Mouse (Mus musculus) olfactory bulb, adult 2 months (tissue): ENCODE data around the gene Ppp2r3a. TPM values are rescaled to one million over a fixed set of nuclear protein-coding genes. Genes with fewer than 3 reads are reported as not detected.
A peak's percentile ranks its signal among the peaks of the same experiment; 100 is the strongest.

Experiments
- H3K27ac ChIP-seq: fragments of 200-500 bp; 2 replicates; pipeline ENCODE4 v1.5.1; 2012; ENCODE audit warnings: low read depth, low read length; ENCODE audit not compliant: insufficient read depth
- H3K4me1 ChIP-seq: fragments of 200-500 bp; 2 replicates; pipeline ENCODE4 v1.6.1; 2012; ENCODE audit warnings: low read length; ENCODE audit not compliant: control insufficient read depth, insufficient read depth
- H3K4me3 ChIP-seq: fragments of 200-500 bp; 2 replicates; pipeline ENCODE4 v1.5.1; 2012; ENCODE audit warnings: mild to moderate bottlenecking, low read depth, low read length, moderate library complexity; ENCODE audit not compliant: insufficient read depth
- CTCF ChIP-seq: fragments of 200-500 bp; IDR thresholded peaks from 2 replicates; pipeline ENCODE4 v1.5.1; 2012; ENCODE audit warnings: low read depth, mild to moderate bottlenecking, low read length, moderate library complexity; ENCODE audit not compliant: insufficient read depth
- POLR2A ChIP-seq: fragments of 200-500 bp; IDR thresholded peaks from 2 replicates; pipeline ENCODE4 v1.6.1; 2012; ENCODE audit warnings: mild to moderate bottlenecking, low read depth, low read length, moderate library complexity; ENCODE audit not compliant: insufficient read depth
- WGBS: fragments of 180-500 bp; shearing (Covaris S2); methylation state at CpG from one replicate; pipeline ENCODE4 v1.1.7; 2018; 5-methylcytosine and 5-hydroxymethylcytosine counted together
- polyA plus RNA-seq: library from polyadenylated mRNA; stranded (reverse); fragments of >200 nt; gene quantifications from 2 replicates; pipeline ENCODE4 v1.2.4, GENCODE M21; 2012; ENCODE audit warnings: low replicate concordance; ENCODE audit not compliant: missing spikeins, insufficient read depth, insufficient read length

Gene Ppp2r3a
- polyA plus RNA-seq, 1 experiment, result 68.1 TPM

- WGBS, result 34% methylated on average over 6 of the region's 6 CpGs
- TF ChIP-seq CTCF (no peak), POLR2A (no peak)
- Histone ChIP-seq H3K4me3 (no peak overlapping the region), H3K27ac (no peak overlapping the region), H3K4me1 (no peaks in the 10 kb centered on the region)
These were observed 52.8 kb downstream of the Ppp2r3a start for GRCm38 (mm10) chr9:101198804-101199203.

GRCm38 (mm10) chr9:101198261-101198660 lies 53.3 kb downstream of the Ppp2r3a start:
- no peak overlapping the region for H3K27ac ChIP-seq
- no peak overlapping the region for H3K4me3 ChIP-seq
- 50% methylated on average over 3 of the region's 3 CpGs for WGBS
- TF ChIP-seq POLR2A, result no peak
- H3K4me1 ChIP-seq, result no peaks in the 10 kb centered on the region

- peaks cover 2% of the 10 kb centered on the region for H3K4me1 ChIP-seq
- no peak overlapping the region for H3K27ac ChIP-seq
- TF ChIP-seq CTCF (no peak), POLR2A (no peak)
- H3K4me3 ChIP-seq, result no peak overlapping the region
- 31% methylated on average over 5 of the region's 5 CpGs for WGBS
These were observed 69.5 kb downstream of the Ppp2r3a start for GRCm38 (mm10) chr9:101181962-101182701.

GRCm38 (mm10) chr9:101181291-101181690 lies 70.3 kb downstream of the Ppp2r3a start:
- WGBS, result 41% methylated on average over 6 of the region's 6 CpGs
- Histone ChIP-seq H3K4me1 (peaks cover 2% of the 10 kb centered on the region), H3K27ac (0 out of 2 replicates have a peak overlapping the region, but pooled peaks have one; percentile 3), H3K4me3 (no peak overlapping the region)
- TF ChIP-seq POLR2A, result no peak
- no peak for TF ChIP-seq CTCF

- peak overlapping the region; percentile 59 for H3K27ac ChIP-seq
- H3K4me1 ChIP-seq, result peaks cover 2% of the 10 kb centered on the region
- no peak overlapping the region for H3K4me3 ChIP-seq
- 6% methylated on average over 2 of the region's 2 CpGs for WGBS
- TF ChIP-seq POLR2A (no peak), CTCF (no peak)
These were observed 71.4 kb downstream of the Ppp2r3a start for GRCm38 (mm10) chr9:101180234-101180633.

- H3K4me3 ChIP-seq, result no peak overlapping the region
- H3K27ac ChIP-seq, result no peak overlapping the region
- TF ChIP-seq CTCF (no peak), POLR2A (no peak)
- 86% methylated on average over 1 of the region's 1 CpGs for WGBS
- peaks cover 2% of the 10 kb centered on the region; the same call in 1 of the 2 replicates for H3K4me1 ChIP-seq
These were observed 91.0 kb downstream of the Ppp2r3a start for GRCm38 (mm10) chr9:101160627-101161026.

- WGBS, result 27% methylated on average over 5 of the region's 5 CpGs
- Histone ChIP-seq H3K4me1 (peaks cover 2% of the 10 kb centered on the region; the same call in 1 of the 2 replicates), H3K27ac (no peak overlapping the region), H3K4me3 (no peak overlapping the region)
- TF ChIP-seq CTCF (no peak), POLR2A (no peak)
These were observed 91.5 kb downstream of the Ppp2r3a start for GRCm38 (mm10) chr9:101160092-101160491.

GRCm38 (mm10) chr9:101159431-101159830 lies 92.2 kb downstream of the Ppp2r3a start:
- Histone ChIP-seq H3K4me3 (no peak overlapping the region), H3K4me1 (peaks cover 2% of the 10 kb centered on the region; the same call in 1 of the 2 replicates), H3K27ac (no peak overlapping the region)
- no peak for TF ChIP-seq POLR2A
- TF ChIP-seq CTCF, result no peak
- whole genome bisulfite sequencing, result 87% methylated on average over 1 of the region's 1 CpGs

GRCm38 (mm10) chr9:101152872-101153271 lies 98.7 kb downstream of the Ppp2r3a start:
- WGBS, result 55% methylated on average over 5 of the region's 5 CpGs
- H3K27ac ChIP-seq, result no peak overlapping the region
- no peak overlapping the region for H3K4me3 ChIP-seq
- TF ChIP-seq CTCF (no peak), POLR2A (no peak)
- no peaks in the 10 kb centered on the region for H3K4me1 ChIP-seq

- WGBS, result 91% methylated on average over 4 of the region's 4 CpGs
- H3K4me1 ChIP-seq, result no peaks in the 10 kb centered on the region
- TF ChIP-seq POLR2A, result no peak
- TF ChIP-seq CTCF, result no peak
- H3K4me3 ChIP-seq, result no peak overlapping the region
- H3K27ac ChIP-seq, result no peak overlapping the region
These were observed 108.0 kb downstream of the Ppp2r3a start for GRCm38 (mm10) chr9:101143635-101144034.
